Mouse (Mus musculus) cerebellum, adult 9-10 months (tissue): ENCODE data around the gene Chrm3.

ENCODE experiments used
- DNase-seq: peaks from one replicate; pipeline ENCODE4 v3.0.0; 2022

Chrm3 gene

GRCm38 (mm10) chr13:10066829-10067618 lies 293.6 kb downstream of the Chrm3 start:
- DNase-seq = no peak

GRCm38 (mm10) chr13:10065776-10066175 lies 294.9 kb downstream of the Chrm3 start:
- no peak for DNase-seq

- DNase-seq = no peak
Measured at GRCm38 (mm10) chr13:10062681-10063080, 298.0 kb downstream of the Chrm3 start.

GRCm38 (mm10) chr13:10058993-10059392 lies 301.7 kb downstream of the Chrm3 start:
- no peak for DNase-seq

- DNase-seq = no peak
Measured at GRCm38 (mm10) chr13:10057644-10058198, 302.9 kb downstream of the Chrm3 start.

GRCm38 (mm10) chr13:10054086-10054485 lies 306.6 kb downstream of the Chrm3 start:
- no peak for DNase-seq

GRCm38 (mm10) chr13:10053301-10053889 lies 307.3 kb downstream of the Chrm3 start:
- no peak for DNase-seq

- no peak for DNase-seq
Measured at GRCm38 (mm10) chr13:10045651-10046350, 314.8 kb downstream of the Chrm3 start.

GRCm38 (mm10) chr13:10044084-10044483 lies 316.6 kb downstream of the Chrm3 start:
- DNase-seq = no peak

- DNase-seq = no peak
Measured at GRCm38 (mm10) chr13:10033570-10034399, 326.9 kb downstream of the Chrm3 start.

- no peak for DNase-seq
Measured at GRCm38 (mm10) chr13:10031547-10031946, 329.1 kb downstream of the Chrm3 start.

GRCm38 (mm10) chr13:10029944-10030343 lies 330.7 kb downstream of the Chrm3 start:
- no peak for DNase-seq

- no peak for DNase-seq
Measured at GRCm38 (mm10) chr13:10025134-10025533, 335.5 kb downstream of the Chrm3 start.

- no peak for DNase-seq
Measured at GRCm38 (mm10) chr13:10023112-10023511, 337.5 kb downstream of the Chrm3 start.

- DNase-seq = no peak
Measured at GRCm38 (mm10) chr13:10019252-10019651, 341.4 kb downstream of the Chrm3 start.

- no peak for DNase-seq
Measured at GRCm38 (mm10) chr13:10002916-10003315, 357.7 kb downstream of the Chrm3 start.

- no peak for DNase-seq
Measured at GRCm38 (mm10) chr13:9997664-9998328, 362.9 kb downstream of the Chrm3 start.

- DNase-seq = no peak
Measured at GRCm38 (mm10) chr13:9995852-9996251, 364.8 kb downstream of the Chrm3 start.

GRCm38 (mm10) chr13:9993571-9993970 lies 367.1 kb downstream of the Chrm3 start:
- no peak for DNase-seq

GRCm38 (mm10) chr13:9992640-9993039 lies 368.0 kb downstream of the Chrm3 start:
- DNase-seq = no peak

- no peak for DNase-seq
Measured at GRCm38 (mm10) chr13:9985648-9986047, 375.0 kb downstream of the Chrm3 start.

GRCm38 (mm10) chr13:9983293-9983692 lies 377.4 kb downstream of the Chrm3 start:
- no peak for DNase-seq
